Mouse (Mus musculus) cerebellum, adult 11-12 months (tissue): ENCODE results near the gene Mbnl2.

ENCODE experiments used
- DNase-seq: peaks from one replicate; pipeline ENCODE4 v3.0.0; 2022

Mbnl2 gene

GRCm38 (mm10) chr14:120299716-120300115 is 24.2 kb downstream of the Mbnl2 start:
- no peak for DNase-seq

GRCm38 (mm10) chr14:120300191-120300590 is 24.7 kb downstream of the Mbnl2 start:
- DNase-seq, result no peak

- DNase-seq, result no peak
These were observed 25.3 kb downstream of the Mbnl2 start for GRCm38 (mm10) chr14:120300814-120301213.

GRCm38 (mm10) chr14:120302913-120303548 is 27.6 kb downstream of the Mbnl2 start:
- DNase-seq, result peak; percentile 66

- DNase-seq, result no peak
These were observed 30.8 kb downstream of the Mbnl2 start for GRCm38 (mm10) chr14:120306229-120306628.

GRCm38 (mm10) chr14:120307356-120307755 is 31.9 kb downstream of the Mbnl2 start:
- no peak for DNase-seq

- no peak for DNase-seq
These were observed 32.5 kb downstream of the Mbnl2 start for GRCm38 (mm10) chr14:120307963-120308362.

- no peak for DNase-seq
These were observed 34.2 kb downstream of the Mbnl2 start for GRCm38 (mm10) chr14:120309691-120310090.

GRCm38 (mm10) chr14:120311330-120312097 is 36.0 kb downstream of the Mbnl2 start:
- DNase-seq, result no peak

GRCm38 (mm10) chr14:120312661-120313406 is 37.4 kb downstream of the Mbnl2 start:
- peak; percentile 54 for DNase-seq

- DNase-seq, result no peak
These were observed 38.0 kb downstream of the Mbnl2 start for GRCm38 (mm10) chr14:120313466-120313865.

- DNase-seq, result no peak
These were observed 40.3 kb downstream of the Mbnl2 start for GRCm38 (mm10) chr14:120315721-120316120.

- no peak for DNase-seq
These were observed 43.0 kb downstream of the Mbnl2 start for GRCm38 (mm10) chr14:120318326-120318935.

GRCm38 (mm10) chr14:120318974-120319731 is 43.7 kb downstream of the Mbnl2 start:
- no peak for DNase-seq

GRCm38 (mm10) chr14:120322041-120322440 is 46.6 kb downstream of the Mbnl2 start:
- no peak for DNase-seq

- DNase-seq, result no peak
These were observed 47.6 kb downstream of the Mbnl2 start for GRCm38 (mm10) chr14:120323111-120323510.

GRCm38 (mm10) chr14:120324061-120324791 is 48.8 kb downstream of the Mbnl2 start:
- DNase-seq, result no peak

GRCm38 (mm10) chr14:120324883-120325480 is 49.5 kb downstream of the Mbnl2 start:
- no peak for DNase-seq

GRCm38 (mm10) chr14:120325673-120326072 is 50.2 kb downstream of the Mbnl2 start:
- DNase-seq, result no peak

- peak; percentile 81 for DNase-seq
These were observed 55.0 kb downstream of the Mbnl2 start for GRCm38 (mm10) chr14:120330454-120330853.

- no peak for DNase-seq
These were observed 55.5 kb downstream of the Mbnl2 start for GRCm38 (mm10) chr14:120330881-120331514.
